Mouse (Mus musculus): ENCODE results near the gene Tas1r2. TPM values are rescaled to one million over a fixed set of nuclear protein-coding genes. Genes with fewer than 3 reads are reported as not detected.

The Tas1r2 gene
- polyA plus RNA-seq, 1 experiment from 2014 or later, result not detected

DNA sequence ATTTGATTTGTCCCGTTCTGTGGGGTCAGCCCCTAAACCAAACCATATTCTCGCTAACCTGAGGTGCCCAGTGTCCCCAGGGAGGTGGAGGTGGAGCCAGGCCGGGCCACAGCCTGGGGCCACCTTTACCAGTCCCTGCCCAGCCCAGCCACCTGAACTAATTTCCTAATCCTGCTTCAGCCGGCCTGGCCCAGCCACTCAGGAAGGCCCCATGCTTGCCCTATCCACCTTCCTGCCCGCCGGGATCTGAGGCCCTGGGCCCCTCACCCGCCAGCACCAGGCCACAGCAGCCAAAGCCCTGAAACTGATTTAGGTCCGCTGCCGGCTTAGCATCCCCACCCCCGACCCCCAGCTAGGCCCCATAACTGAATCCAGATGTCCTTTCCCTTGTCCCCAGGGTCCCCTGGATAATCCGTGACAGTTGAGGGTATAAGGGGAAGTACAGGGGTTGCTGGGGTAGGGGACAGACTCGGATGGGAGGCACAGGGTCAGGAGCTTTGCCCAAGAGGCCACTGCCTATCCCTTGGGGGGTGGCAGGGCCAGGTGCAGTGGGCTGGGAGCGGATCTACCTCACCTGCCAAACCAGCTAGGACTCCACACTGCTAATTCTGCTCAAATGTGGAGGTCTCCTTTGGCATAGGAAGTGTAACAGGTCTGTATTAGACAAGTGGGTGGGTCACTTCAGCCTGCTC, 62.0 kb downstream of the Tas1r2 start:
- Histone ChIP-seq H3K27me3 (replicated peaks) (no peaks in the 10 kb centered on the region), H3K9me3 (no peaks in the 10 kb centered on the region), H3K4me2 (no peak overlapping the region), H3K4me3 (replicated peaks) (no peak overlapping the region), H3K4me1 (no peaks in the 10 kb centered on the region), H3K36me3 (no peaks in the 10 kb centered on the region), H3K27ac (no peak overlapping the region), H3K9ac (no peak overlapping the region)
- no peak for ATAC-seq (ENCODE audit: insufficient read depth, low FRiP score, low read depth)
- 35% methylated on average over 13 of the region's 13 CpGs for WGBS

DNA sequence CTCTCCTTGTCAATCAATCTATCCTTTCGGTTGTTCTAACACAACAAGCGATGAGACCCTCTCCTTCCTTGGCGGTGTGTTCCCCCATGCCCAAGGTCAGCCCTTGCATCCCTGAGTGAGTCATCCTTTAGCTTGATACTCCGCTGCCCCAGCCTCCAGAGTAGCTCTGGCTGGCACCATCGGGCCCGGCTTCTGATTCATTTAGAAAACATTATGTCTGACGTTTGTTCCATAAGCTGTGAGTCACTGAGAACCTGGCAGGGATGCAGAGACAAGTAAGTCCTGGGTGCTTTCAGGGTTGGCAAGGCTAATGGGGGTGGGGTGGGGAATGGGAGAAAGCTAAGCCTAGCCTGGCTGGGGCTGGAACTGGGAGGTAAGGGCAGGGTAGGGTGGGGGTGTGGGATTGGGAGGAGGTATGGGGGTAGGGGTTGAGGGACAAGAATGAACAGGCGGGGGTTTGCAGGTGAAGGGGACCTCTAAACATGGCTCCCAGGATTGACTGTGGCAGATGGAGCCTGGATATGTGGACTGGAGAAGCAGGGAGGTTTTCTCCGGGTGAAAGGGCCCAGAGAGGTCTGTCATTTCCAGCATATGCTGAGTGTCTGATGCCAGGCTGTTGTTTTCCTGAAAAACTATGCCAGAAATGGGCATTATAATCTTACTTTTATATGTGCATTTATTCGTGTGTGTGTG, 63.3 kb downstream of the Tas1r2 start:
- Histone ChIP-seq H3K27ac (no peak overlapping the region), H3K36me3 (no peaks in the 10 kb centered on the region), H3K4me3 (replicated peaks) (no peak overlapping the region), H3K27me3 (replicated peaks) (no peaks in the 10 kb centered on the region), H3K9ac (no peak overlapping the region), H3K4me1 (no peaks in the 10 kb centered on the region), H3K4me2 (no peak overlapping the region), H3K9me3 (no peaks in the 10 kb centered on the region)
- WGBS, result 73% methylated on average over 10 of the region's 10 CpGs
- no peak for ATAC-seq (ENCODE audit: insufficient read depth, low FRiP score, low read depth)

DNA sequence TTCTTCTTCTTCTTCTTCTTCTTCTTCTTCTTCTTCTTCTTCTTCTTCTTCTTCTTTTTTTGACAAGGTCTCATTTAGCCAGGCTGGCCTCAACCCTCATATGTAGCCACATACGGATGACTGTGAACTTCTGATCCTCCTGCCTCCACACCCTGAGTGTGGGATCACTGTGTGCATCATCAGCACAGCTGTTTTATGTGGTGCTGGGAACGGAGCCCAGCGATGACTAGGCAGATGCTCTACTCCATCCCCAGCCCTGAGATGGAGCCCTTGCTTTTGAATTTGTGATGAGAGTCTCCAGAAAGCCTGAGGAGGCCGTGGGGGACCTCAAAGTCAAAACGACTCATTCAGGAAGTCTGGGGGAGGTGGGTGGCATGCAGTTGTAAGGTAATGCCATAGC, 65.6 kb downstream of the Tas1r2 start:
- ATAC-seq (ENCODE audit: insufficient read depth, low FRiP score, low read depth), result no peak
- H3K27ac ChIP-seq, result no peak overlapping the region
- WGBS, result 80% methylated on average over 5 of the region's 5 CpGs
- H3K4me1 ChIP-seq, result no peaks in the 10 kb centered on the region
- H3K9ac ChIP-seq, result no peak overlapping the region
- H3K4me2 ChIP-seq, result no peak overlapping the region
- no peak overlapping the region for H3K4me3 ChIP-seq (replicated peaks)
- H3K9me3 ChIP-seq, result no peaks in the 10 kb centered on the region
- no peaks in the 10 kb centered on the region for H3K36me3 ChIP-seq
- H3K27me3 ChIP-seq (replicated peaks), result 0 out of 2 replicates have a peak, but pooled peaks cover under 1% of the 10 kb centered on the region

Small RNAs within 50 kb of the gene (microRNA-seq; reads per million reads assigned to microRNA genes)
- gene Mir7020, result not detected

Other genes with a start within 250 kb of the Tas1r2 start
- gene Iffo2, start 123.0 kb upstream of the Tas1r2 start, polyA plus RNA-seq (2015; fragmentation: Nextera tagmentation; extraction: Ambion mirVana), result 2.2 and 4.2 TPM in 2 replicates
- gene Gm21969, start 50.4 kb upstream of the Tas1r2 start, polyA plus RNA-seq (2015; fragmentation: Nextera tagmentation; extraction: Ambion mirVana), result not detected in 2 replicates
- gene Aldh4a1, start 30.7 kb upstream of the Tas1r2 start, polyA plus RNA-seq (2015; fragmentation: Nextera tagmentation; extraction: Ambion mirVana), result 27.6 and 30.7 TPM in 2 replicates
- gene Pax7, start 180.0 kb downstream of the Tas1r2 start, polyA plus RNA-seq (2015; fragmentation: Nextera tagmentation; extraction: Ambion mirVana), result 0.03 and 0.04 TPM in 2 replicates

All from stomach, embryonic 15.5 days (tissue).